Mouse (Mus musculus) layer of hippocampus, postnatal 14 days (tissue): ENCODE data around the gene Nf1. TPM values are rescaled to one million over a fixed set of nuclear protein-coding genes. Genes with fewer than 3 reads are reported as not detected.

Experiments
- total RNA-seq, 2 experiments: library from RNA; stranded (reverse); gene quantifications; 2 replicates each; pipeline ENCODE4 v1.2.3; 2021

Gene Nf1
- total RNA-seq, 2 experiments from 2014 or later: 111 to 119 TPM

Other genes with a start within 250 kb of the Nf1 start
- 100 to 1,000 TPM; 154 to 158 TPM for gene Ksr1, start 193.3 kb upstream of the Nf1 start, total RNA-seq
- 10 to 100 TPM; 68.9 to 83.3 TPM for gene Wsb1, start 85.0 kb upstream of the Nf1 start, total RNA-seq
- gene Gm9964, start 42.8 kb upstream of the Nf1 start, total RNA-seq: under 1 TPM; 0.57 to 0.81 TPM
- 10 to 100 TPM; 77.1 to 86.3 TPM for gene Omg, start 164.4 kb downstream of the Nf1 start, total RNA-seq
- gene Evi2b, start 184.1 kb downstream of the Nf1 start, total RNA-seq: under 1 TPM; 0.30 to 0.60 TPM
- under 1 TPM in 1 of 2 experiments, not detected in 1; 0.14 TPM for gene Evi2, start 190.9 kb downstream of the Nf1 start, total RNA-seq
- 1 to 10 TPM; 7.4 to 8.7 TPM for gene Evi2a, start 190.9 kb downstream of the Nf1 start, total RNA-seq